Mouse (Mus musculus) splenic B cell, adult 2 months (primary cell): ENCODE data around the gene Pnpla2.
A peak's percentile ranks its signal among the peaks of the same experiment; 100 is the strongest.
"Not testable (repeated sequence)": the region's sequence is repeated elsewhere in the genome, so short reads cannot be mapped to it uniquely, and the experiment has no call there.

Experiments
- DNase-seq: peaks from one replicate; pipeline ENCODE4 v3.0.0-alpha.2; 2011; ENCODE audit warnings: low read depth, low spot score
- H3K27me3 ChIP-seq: 2 replicates; pipeline ENCODE4 v1.6.1; 2012; ENCODE audit warnings: mild to moderate bottlenecking, low read length, moderate library complexity, mixed read lengths; ENCODE audit not compliant: control insufficient read depth, poor library complexity, insufficient read depth, severe bottlenecking
- H3K36me3 ChIP-seq: 2 replicates; pipeline ENCODE4 v1.6.1; 2012; ENCODE audit warnings: mild to moderate bottlenecking, low read length, moderate library complexity, mixed read lengths; ENCODE audit not compliant: control insufficient read depth, poor library complexity, insufficient read depth, severe bottlenecking

Pnpla2 gene

GRCm38 (mm10) chr7:141436523-141436892 is 18.5 kb upstream of the Pnpla2 start:
- peaks cover 5% of the 10 kb centered on the region for H3K36me3 ChIP-seq
- no peak for DNase-seq

GRCm38 (mm10) chr7:141437178-141438120 is 17.5 kb upstream of the Pnpla2 start, which contains the start of gene Slc25a22:
Gene Slc25a22, minus strand, starts transcription at chr7:141437892.
- Histone ChIP-seq H3K27me3 (no peaks in the 10 kb centered on the region), H3K36me3 (peaks cover 1% of the 10 kb centered on the region)
- peak; percentile 81 for DNase-seq

More at GRCm38 (mm10) chr7:141436523-141436892, 18.5 kb upstream of the Pnpla2 start:
- H3K27me3 ChIP-seq: no peaks in the 10 kb centered on the region

- DNase-seq: no peak
- no peaks in the 10 kb centered on the region for H3K27me3 ChIP-seq
- no peaks in the 10 kb centered on the region; the same call in 1 of the 2 replicates for H3K36me3 ChIP-seq
Observed at GRCm38 (mm10) chr7:141438201-141438968, 16.6 kb upstream of the Pnpla2 start.

GRCm38 (mm10) chr7:141439140-141439679 is 15.8 kb upstream of the Pnpla2 start:
- Histone ChIP-seq H3K36me3 (no peaks in the 10 kb centered on the region), H3K27me3 (no peaks in the 10 kb centered on the region)
- DNase-seq: no peak

GRCm38 (mm10) chr7:141439811-141440210 is 15.2 kb upstream of the Pnpla2 start:
- no peak for DNase-seq
- no peaks in the 10 kb centered on the region for H3K27me3 ChIP-seq
- no peaks in the 10 kb centered on the region for H3K36me3 ChIP-seq

GRCm38 (mm10) chr7:141440613-141441012 is 14.4 kb upstream of the Pnpla2 start:
- H3K27me3 ChIP-seq: no peaks in the 10 kb centered on the region
- peak; percentile 72 for DNase-seq
- H3K36me3 ChIP-seq: no peaks in the 10 kb centered on the region

GRCm38 (mm10) chr7:141441460-141441859 is 13.5 kb upstream of the Pnpla2 start:
- Histone ChIP-seq H3K36me3 (no peaks in the 10 kb centered on the region), H3K27me3 (no peaks in the 10 kb centered on the region)
- no peak for DNase-seq

- Histone ChIP-seq H3K36me3 (no peaks in the 10 kb centered on the region), H3K27me3 (no peaks in the 10 kb centered on the region)
- DNase-seq: no peak
Observed at GRCm38 (mm10) chr7:141442199-141442598, 12.8 kb upstream of the Pnpla2 start.

GRCm38 (mm10) chr7:141443081-141443821 is 11.7 kb upstream of the Pnpla2 start:
- Histone ChIP-seq H3K27me3 (no peaks in the 10 kb centered on the region), H3K36me3 (no peaks in the 10 kb centered on the region)
- no peak for DNase-seq

- DNase-seq: peak; percentile 53
- Histone ChIP-seq H3K36me3 (peaks cover 3% of the 10 kb centered on the region; the same call in 1 of the 2 replicates), H3K27me3 (no peaks in the 10 kb centered on the region)
Observed at GRCm38 (mm10) chr7:141443828-141444237, 11.2 kb upstream of the Pnpla2 start, which contains the start of gene Pidd1. Gene Pidd1, minus strand, starts transcription at chr7:141444025.

- not testable (repeated sequence) for H3K27me3 ChIP-seq, DNase-seq
- H3K36me3 ChIP-seq: peaks cover 11% of the 10 kb centered on the region
Observed at GRCm38 (mm10) chr7:141446374-141446773, 8.6 kb upstream of the Pnpla2 start.

GRCm38 (mm10) chr7:141447110-141447991 is 7.6 kb upstream of the Pnpla2 start, which contains the start of gene Rplp2:
Gene Rplp2, plus strand, starts transcription at chr7:141447370.
- DNase-seq: peak; percentile 93
- peaks cover 11% of the 10 kb centered on the region for H3K36me3 ChIP-seq
- H3K27me3 ChIP-seq: no peaks in the 10 kb centered on the region

- H3K27me3 ChIP-seq: no peaks in the 10 kb centered on the region
- peaks cover 11% of the 10 kb centered on the region for H3K36me3 ChIP-seq
- DNase-seq: no peak
Observed at GRCm38 (mm10) chr7:141451928-141452327, 3.1 kb upstream of the Pnpla2 start.
